Comparison of ENCODE assay signal across 7 mouse cellular contexts in the genomic region with DNA sequence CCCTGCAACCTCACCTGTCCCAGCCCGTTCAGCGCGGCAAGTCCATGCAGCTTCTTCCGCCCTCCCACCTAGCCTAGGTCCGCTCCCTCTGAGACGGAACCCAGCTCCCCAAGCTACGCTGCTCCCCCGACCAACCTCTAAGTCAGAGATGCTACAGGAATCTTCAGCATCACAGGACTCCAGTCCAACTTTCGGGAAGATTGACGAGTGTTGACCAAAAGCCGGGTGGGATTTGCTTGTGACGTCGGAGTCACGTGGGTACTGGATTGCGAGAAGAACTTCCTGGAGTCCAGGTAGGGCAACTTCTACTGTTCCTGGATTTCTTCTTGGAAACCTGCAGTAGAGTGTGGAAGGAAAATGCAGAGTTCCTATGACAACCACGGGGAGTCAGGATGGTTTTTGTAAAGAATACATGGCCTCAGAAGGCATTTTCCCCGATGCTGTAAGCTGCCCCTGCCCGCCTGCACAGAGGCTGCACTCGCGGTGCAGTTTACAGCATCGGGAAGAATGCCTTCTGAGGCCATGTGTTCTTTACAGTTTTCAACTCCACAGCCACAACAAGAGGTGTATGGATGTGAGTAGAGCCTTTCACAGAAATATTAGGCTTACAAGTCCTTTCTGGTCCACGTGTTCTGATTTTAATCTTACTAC. TPM values are rescaled to one million over a fixed set of nuclear protein-coding genes. Genes with fewer than 3 reads are reported as not detected.
DNase-seq lines count a peak whose midpoint lies in the region; ATAC-seq and TF ChIP-seq lines count a peak whose summit lies in the region.

Gene Zfp459, minus strand, starts transcription at position 212 of the 651 bp plus-strand sequence.

- peak; percentile 45; the same call in 1 of the 2 replicates for TF ChIP-seq POLR2A in small intestine, adult 2 months (IDR thresholded peaks at IDR 0.05; ENCODE audit: low read depth, low read length)

- no peaks in the 10 kb centered on the region for H3K36me3 ChIP-seq in intestine, postnatal 0 days (ENCODE audit: control insufficient read depth, insufficient read depth)
- H3K36me3 ChIP-seq in limb, embryonic 11.5 days (ENCODE audit: control insufficient read depth, insufficient read depth, low read length): no peaks in the 10 kb centered on the region
- H3K36me3 ChIP-seq in midbrain, embryonic 11.5 days (ENCODE audit: control insufficient read depth, insufficient read depth, low read length): no peaks in the 10 kb centered on the region
- H3K36me3 ChIP-seq in small intestine, adult 2 months (ENCODE audit: control insufficient read depth, insufficient read depth, low read length): no peaks in the 10 kb centered on the region

- peak within 1 kb of the TSS; percentile 67 for H3K4me3 ChIP-seq in intestine, postnatal 0 days (ENCODE audit: low read depth, low read length)
- H3K4me3 ChIP-seq in limb, embryonic 11.5 days (ENCODE audit: low read depth, low read length): peak within 1 kb of the TSS; percentile 48
- H3K4me3 ChIP-seq in midbrain, embryonic 11.5 days (ENCODE audit: low read depth, low read length): peak within 1 kb of the TSS; percentile 62
- H3K4me3 ChIP-seq in small intestine, adult 2 months (ENCODE audit: low read depth, low read length): peak within 1 kb of the TSS; percentile 83

- H3K27me3 ChIP-seq in intestine, postnatal 0 days (replicated peaks; ENCODE audit: control insufficient read depth, insufficient read depth, low read length): no peaks in the 10 kb centered on the region
- no peaks in the 10 kb centered on the region for H3K27me3 ChIP-seq in limb, embryonic 11.5 days (ENCODE audit: control insufficient read depth, insufficient read depth, low read length)
- H3K27me3 ChIP-seq in midbrain, embryonic 11.5 days (ENCODE audit: control insufficient read depth, insufficient read depth, low read length): no peaks in the 10 kb centered on the region
- H3K27me3 ChIP-seq in small intestine, adult 2 months (ENCODE audit: control insufficient read depth, insufficient read depth, low read length): no peaks in the 10 kb centered on the region

- WGBS in intestine, postnatal 0 days: 1% methylated on average over 22 of the region's 22 CpGs
- 2% methylated on average over 22 of the region's 22 CpGs for WGBS in limb, embryonic 11.5 days
- 4% methylated on average over 22 of the region's 22 CpGs for WGBS in midbrain, embryonic 11.5 days
- WGBS in small intestine, adult 2 months: under 1% methylated on average over 22 of the region's 22 CpGs

- H3K4me2 ChIP-seq in intestine, postnatal 0 days (replicated peaks; ENCODE audit: low read depth): peak within 1 kb of the TSS; percentile 80
- peak within 1 kb of the TSS; percentile 74 for H3K4me2 ChIP-seq in limb, embryonic 11.5 days (ENCODE audit: low read depth, severe bottlenecking)
- H3K4me2 ChIP-seq in midbrain, embryonic 11.5 days: peak within 1 kb of the TSS; percentile 87

- H3K4me1 ChIP-seq in intestine, postnatal 0 days (replicated peaks; ENCODE audit: control insufficient read depth, insufficient read depth, low read length): no peaks in the 10 kb centered on the region
- no peaks in the 10 kb centered on the region for H3K4me1 ChIP-seq in limb, embryonic 11.5 days (ENCODE audit: control insufficient read depth, insufficient read depth, low read length)
- H3K4me1 ChIP-seq in midbrain, embryonic 11.5 days (ENCODE audit: control insufficient read depth, insufficient read depth, low read length): no peaks in the 10 kb centered on the region; the same call in 1 of the 2 replicates
- no peaks in the 10 kb centered on the region for H3K4me1 ChIP-seq in small intestine, adult 2 months (ENCODE audit: control insufficient read depth, insufficient read depth, insufficient read length, low read length)

- DNase-seq in ZHBTc4 (ENCODE audit: low read depth, low spot score): peak; percentile 72
- DNase-seq in cerebellum, adult 8-10 months: peak; percentile 22
- DNase-seq in frontal cortex, adult 2 months (ENCODE audit: extremely low spot score in 1 of 2, low spot score in 1 of 2): peak; percentile 8 to 43
- peak; percentile 72 for DNase-seq in limb, embryonic 11.5 days (ENCODE audit: low spot score)
- peak; percentile 95 for DNase-seq in midbrain, embryonic 11.5 days (ENCODE audit: low spot score, missing footprints)

- no peaks in the 10 kb centered on the region for H3K9me3 ChIP-seq in intestine, postnatal 0 days (ENCODE audit: control insufficient read depth)
- no peaks in the 10 kb centered on the region for H3K9me3 ChIP-seq in limb, embryonic 11.5 days (ENCODE audit: control insufficient read depth, low read length)
- H3K9me3 ChIP-seq in midbrain, embryonic 11.5 days (ENCODE audit: control insufficient read depth, low read length): no peaks in the 10 kb centered on the region

- peak within 1 kb of the TSS; percentile 6; the same call in 1 of the 2 replicates for H3K27ac ChIP-seq in intestine, postnatal 0 days (ENCODE audit: low read depth, low read length)
- H3K27ac ChIP-seq in limb, embryonic 11.5 days (replicated peaks; ENCODE audit: low read depth, low read length): no peak within 1 kb of the TSS
- no peak within 1 kb of the TSS for H3K27ac ChIP-seq in midbrain, embryonic 11.5 days (ENCODE audit: low read depth, low read length)
- no peak within 1 kb of the TSS for H3K27ac ChIP-seq in small intestine, adult 2 months (ENCODE audit: insufficient read depth, low read depth, low read length)

- peak; percentile 89 for ATAC-seq in intestine, postnatal 0 days
- peak; percentile 82 for ATAC-seq in limb, embryonic 11.5 days (ENCODE audit: insufficient number of reproducible peaks, low FRiP score, low TSS enrichment, low read depth)
- ATAC-seq in midbrain, embryonic 11.5 days (ENCODE audit: low FRiP score): peak; percentile 86

- no peak for TF ChIP-seq CTCF in intestine, postnatal 0 days (IDR thresholded peaks at IDR 0.05; ENCODE audit: low read depth)
- TF ChIP-seq CTCF in small intestine, adult 2 months (IDR thresholded peaks at IDR 0.05; ENCODE audit: extremely low read depth, insufficient read length, insufficient replicate concordance, low read depth, low read length): no peak

- H3K9ac ChIP-seq in intestine, postnatal 0 days (ENCODE audit: low read depth, low read length): peak within 1 kb of the TSS; percentile 53
- H3K9ac ChIP-seq in limb, embryonic 11.5 days (ENCODE audit: low read length): peak within 1 kb of the TSS; percentile 62
- H3K9ac ChIP-seq in midbrain, embryonic 11.5 days (ENCODE audit: low read length): peak within 1 kb of the TSS; percentile 66

RNA-seq across cellular contexts. Expression of gene Zfp459, which starts in this region (rescaled TPM):
- 2.3 and 2.5 TPM in 2 replicates for polyA plus RNA-seq in frontal cortex, adult 2 months (2012; rRNA removed)
- polyA plus RNA-seq in intestine, postnatal 0 days (2015; fragmentation: Nextera tagmentation; extraction: Ambion mirVana): 1.1 and 1.2 TPM in 2 replicates
- 1.2 and 1.3 TPM in 2 replicates for polyA plus RNA-seq in limb, embryonic 11.5 days (2014; fragmentation: Nextera tagmentation; extraction: Ambion mirVana)
- 0.26 and 1.3 TPM in 2 replicates for polyA plus RNA-seq in midbrain, embryonic 11.5 days (2014; fragmentation: Nextera tagmentation; extraction: Ambion mirVana)
- 0.08 and 0.11 TPM in 2 replicates for polyA plus RNA-seq in small intestine, adult 2 months (2012; rRNA removed)

Comparison
In these comparisons a context has a peak if more than half of its experiments do, and no peak if none do; other contexts are left out.
1. DNase-seq: peak in every context shown above with its lines; median percentile 95 in midbrain, embryonic 11.5 days; 72 in ZHBTc4; 72 in limb, embryonic 11.5 days; 26 in frontal cortex, adult 2 months; 22 in cerebellum, adult 8-10 months.